Mouse (Mus musculus) cortical plate, adult 2 months (tissue): ENCODE measurements around the gene Selenov.

Experiments used
- CTCF ChIP-seq: fragments of 200-500 bp; IDR thresholded peaks from 2 replicates; pipeline ENCODE4 v1.5.1; 2011; ENCODE audit warnings: mild to moderate bottlenecking, control low read depth, low read length; ENCODE audit not compliant: insufficient read depth; ENCODE audit errors: extremely low read depth
- POLR2A ChIP-seq: fragments of 200-500 bp; IDR thresholded peaks from 2 replicates; pipeline ENCODE4 v1.6.1; 2011; ENCODE audit warnings: mild to moderate bottlenecking, low read length, control low read depth; ENCODE audit not compliant: insufficient read depth; ENCODE audit errors: extremely low read depth

- TF ChIP-seq CTCF (no peak), POLR2A (no peak)
Observed at GRCm38 (mm10) chr7:28326457-28326856, 35.5 kb upstream of the Selenov start.
